Mouse (Mus musculus): ENCODE data around the gene Gm9789. TPM values are rescaled to one million over a fixed set of nuclear protein-coding genes. Genes with fewer than 3 reads are reported as not detected.

Gene Gm9789
- polyA plus RNA-seq, 1 experiment: not detected

- TF ChIP-seq POLR2A (IDR thresholded peaks at IDR 0.05; ENCODE audit: insufficient read depth, low read length) (no peak), EP300 (IDR thresholded peaks at IDR 0.05; ENCODE audit: insufficient read depth, low read depth, low read length) (no peak), CTCF (IDR thresholded peaks at IDR 0.05; ENCODE audit: low read depth, low read length) (no peak)
- Histone ChIP-seq H3K4me1 (ENCODE audit: control insufficient read depth, insufficient read depth, low read length) (no peaks in the 10 kb centered on the region), H3K27ac (ENCODE audit: insufficient read depth, low read length) (no peak within 1 kb of the TSS), H3K27me3 (ENCODE audit: control insufficient read depth, insufficient read depth, low read length, poor library complexity, severe bottlenecking) (no peaks in the 10 kb centered on the region), H3K36me3 (ENCODE audit: control insufficient read depth, insufficient read depth, low read length, poor library complexity, severe bottlenecking) (no peaks in the 10 kb centered on the region), H3K4me3 (ENCODE audit: low read depth, low read length) (no peak within 1 kb of the TSS), H3K9ac (ENCODE audit: low read depth, poor library complexity, severe bottlenecking) (no peak within 1 kb of the TSS), H3K9me3 (replicated peaks; ENCODE audit: control insufficient read depth, insufficient read depth, low read length, poor library complexity, severe bottlenecking) (no peaks in the 10 kb centered on the region)
Measured at GRCm38 (mm10) chr16:89205561-89205960, 47.8 kb downstream of the Gm9789 start, which contains the start of gene Krtap20-2. Gene Krtap20-2 (plus strand): TSS chr16:89205861.

Other genes with a start within 250 kb of the Gm9789 start
- gene Krtap19-9b, start 225.7 kb upstream of the Gm9789 start, polyA plus RNA-seq (2011; ENCODE audit: insufficient read depth, insufficient read length, low read depth, missing spikeins): not detected in 2 replicates
- not detected in 2 replicates for gene Krtap16-3, start 195.1 kb upstream of the Gm9789 start, polyA plus RNA-seq (2011; ENCODE audit: insufficient read depth, insufficient read length, low read depth, missing spikeins)
- not detected in 2 replicates for gene Krtap22-2, start 147.2 kb upstream of the Gm9789 start, polyA plus RNA-seq (2011; ENCODE audit: insufficient read depth, insufficient read length, low read depth, missing spikeins)
- not detected in 2 replicates for gene Gm10229, start 142.7 kb upstream of the Gm9789 start, polyA plus RNA-seq (2011; ENCODE audit: insufficient read depth, insufficient read length, low read depth, missing spikeins)
- not detected in 2 replicates for gene Krtap6-1, start 126.3 kb upstream of the Gm9789 start, polyA plus RNA-seq (2011; ENCODE audit: insufficient read depth, insufficient read length, low read depth, missing spikeins)
- not detected in 2 replicates for gene Gm10228, start 116.5 kb upstream of the Gm9789 start, polyA plus RNA-seq (2011; ENCODE audit: insufficient read depth, insufficient read length, low read depth, missing spikeins)
- not detected in 2 replicates for gene Krtap6-5, start 110.1 kb upstream of the Gm9789 start, polyA plus RNA-seq (2011; ENCODE audit: insufficient read depth, insufficient read length, low read depth, missing spikeins)
- gene 1110025L11Rik, start 94.0 kb upstream of the Gm9789 start, polyA plus RNA-seq (2011; ENCODE audit: insufficient read depth, insufficient read length, low read depth, missing spikeins): not detected in 2 replicates
- not detected in 2 replicates for gene Krtap6-3, start 73.9 kb upstream of the Gm9789 start, polyA plus RNA-seq (2011; ENCODE audit: insufficient read depth, insufficient read length, low read depth, missing spikeins)
- not detected in 2 replicates for gene Gm6358, start 17.1 kb upstream of the Gm9789 start, polyA plus RNA-seq (2011; ENCODE audit: insufficient read depth, insufficient read length, low read depth, missing spikeins)
- not detected in 2 replicates for gene Gm10061, start 6.9 kb upstream of the Gm9789 start, polyA plus RNA-seq (2011; ENCODE audit: insufficient read depth, insufficient read length, low read depth, missing spikeins)
- not detected in 2 replicates for gene Gm7735, start 11.5 kb downstream of the Gm9789 start, polyA plus RNA-seq (2011; ENCODE audit: insufficient read depth, insufficient read length, low read depth, missing spikeins)
- not detected in 2 replicates for gene 1110057P08Rik, start 16.8 kb downstream of the Gm9789 start, polyA plus RNA-seq (2011; ENCODE audit: insufficient read depth, insufficient read length, low read depth, missing spikeins)
- gene Krtap20-2, start 47.9 kb downstream of the Gm9789 start, polyA plus RNA-seq (2011; ENCODE audit: insufficient read depth, insufficient read length, low read depth, missing spikeins): not detected in 2 replicates
- not detected in 2 replicates for gene Krtap21-1, start 245.9 kb downstream of the Gm9789 start, polyA plus RNA-seq (2011; ENCODE audit: insufficient read depth, insufficient read length, low read depth, missing spikeins)

Measured in ES-Bruce4 (cell line).